Mouse (Mus musculus) gastrocnemius, adult 8-10 months (tissue): ENCODE data around the gene Apol9b. TPM values are rescaled to one million over a fixed set of nuclear protein-coding genes. Genes with fewer than 3 reads are reported as not detected.
A peak's percentile ranks its signal among the peaks of the same experiment; 100 is the strongest.
"Not testable (repeated sequence)": the region's sequence is repeated elsewhere in the genome, so short reads cannot be mapped to it uniquely, and the experiment has no call there.

Source experiments
- DNase-seq, 2 experiments: peaks; one replicate each; pipeline ENCODE4 v3.0.0; 2022; ENCODE audit warnings: low spot score in 2 of 2
- total RNA-seq, 4 experiments: library from RNA; stranded (reverse); gene quantifications; 2 replicates each; pipeline ENCODE4 v1.2.4; 2022

Gene Apol9b
- total RNA-seq = not detected

GRCm38 (mm10) chr15:77728739-77729138 lies at the start of gene Apol9b:
Gene Apol9b (plus strand): TSS chr15:77729039.
- DNase-seq = not testable (repeated sequence)

GRCm38 (mm10) chr15:77683944-77684343 lies 44.9 kb upstream of the Apol9b start:
- peak; percentile 4 to 8 for DNase-seq

- not testable (repeated sequence) for DNase-seq
Measured at GRCm38 (mm10) chr15:77691532-77692311, 37.1 kb upstream of the Apol9b start.

GRCm38 (mm10) chr15:77694687-77695295 lies 34.0 kb upstream of the Apol9b start:
- peak in 1 of 2 experiments; percentile 2 for DNase-seq

GRCm38 (mm10) chr15:77698656-77699055 lies 30.2 kb upstream of the Apol9b start, which contains the start of gene Apol7e:
Gene Apol7e (plus strand): TSS chr15:77698857.
- not testable (repeated sequence) for DNase-seq

- DNase-seq = not testable (repeated sequence)
Measured at GRCm38 (mm10) chr15:77705306-77705705, 23.5 kb upstream of the Apol9b start.

GRCm38 (mm10) chr15:77708936-77709335 lies 19.9 kb upstream of the Apol9b start:
- not testable (repeated sequence) for DNase-seq

GRCm38 (mm10) chr15:77718240-77718639 lies 10.6 kb upstream of the Apol9b start:
- not testable (repeated sequence) for DNase-seq

- not testable (repeated sequence) for DNase-seq
Measured at GRCm38 (mm10) chr15:77721509-77721908, 7.3 kb upstream of the Apol9b start.

- not testable (repeated sequence) for DNase-seq
Measured at GRCm38 (mm10) chr15:77724208-77724911, 4.5 kb upstream of the Apol9b start.

GRCm38 (mm10) chr15:77725393-77726020 lies 3.3 kb upstream of the Apol9b start:
- not testable (repeated sequence) for DNase-seq

GRCm38 (mm10) chr15:77727139-77727538 lies 1.7 kb upstream of the Apol9b start:
- not testable (repeated sequence) for DNase-seq

GRCm38 (mm10) chr15:77727745-77728144 lies 1.1 kb upstream of the Apol9b start:
- not testable (repeated sequence) for DNase-seq

GRCm38 (mm10) chr15:77731605-77732004 lies 2.8 kb downstream of the Apol9b start:
- DNase-seq = no peak

- DNase-seq = not testable (repeated sequence)
Measured at GRCm38 (mm10) chr15:77732851-77733250, 4.0 kb downstream of the Apol9b start.

GRCm38 (mm10) chr15:77733380-77733779 lies 4.5 kb downstream of the Apol9b start:
- not testable (repeated sequence) for DNase-seq

- not testable (repeated sequence) for DNase-seq
Measured at GRCm38 (mm10) chr15:77733903-77734302, 5.1 kb downstream of the Apol9b start.

GRCm38 (mm10) chr15:77740511-77741297 lies 11.9 kb downstream of the Apol9b start:
- DNase-seq = no peak

GRCm38 (mm10) chr15:77741556-77741955 lies 12.7 kb downstream of the Apol9b start:
- DNase-seq = not testable (repeated sequence)

- no peak for DNase-seq
Measured at GRCm38 (mm10) chr15:77744632-77745031, 15.8 kb downstream of the Apol9b start.
